Mouse (Mus musculus) urinary bladder, adult 2 months (tissue): ENCODE results near the gene Focad. TPM values are rescaled to one million over a fixed set of nuclear protein-coding genes. Genes with fewer than 3 reads are reported as not detected.

Source experiments
- DNase-seq: peaks from one replicate; pipeline ENCODE4 v3.0.0; 2022; ENCODE audit warnings: low spot score
- polyA plus RNA-seq: library from polyadenylated mRNA; depleted of rRNA; stranded (reverse); fragments of >200 nt; gene quantifications from 2 replicates; pipeline ENCODE4 v1.2.3, GENCODE M21; 2012

The Focad gene
- polyA plus RNA-seq, 1 experiment: 11.0 TPM

- DNase-seq: no peak
These were observed 115.0 kb downstream of the Focad start for GRCm38 (mm10) chr4:88209351-88209814.

- no peak for DNase-seq
These were observed 116.2 kb downstream of the Focad start for GRCm38 (mm10) chr4:88210602-88211001.

GRCm38 (mm10) chr4:88211200-88211885, 116.9 kb downstream of the Focad start:
- DNase-seq: no peak

GRCm38 (mm10) chr4:88213895-88214294, 119.5 kb downstream of the Focad start:
- no peak for DNase-seq

- no peak for DNase-seq
These were observed 123.9 kb downstream of the Focad start for GRCm38 (mm10) chr4:88218286-88218685.

GRCm38 (mm10) chr4:88218797-88219196, 124.4 kb downstream of the Focad start:
- no peak for DNase-seq

GRCm38 (mm10) chr4:88231375-88231774, 136.9 kb downstream of the Focad start:
- no peak for DNase-seq

GRCm38 (mm10) chr4:88235941-88236340, 141.5 kb downstream of the Focad start:
- DNase-seq: no peak

- DNase-seq: no peak
These were observed 142.7 kb downstream of the Focad start for GRCm38 (mm10) chr4:88236926-88237756.

GRCm38 (mm10) chr4:88238351-88238750, 143.9 kb downstream of the Focad start:
- DNase-seq: no peak

- DNase-seq: no peak
These were observed 149.4 kb downstream of the Focad start for GRCm38 (mm10) chr4:88243834-88244233.

- DNase-seq: no peak
These were observed 151.1 kb downstream of the Focad start for GRCm38 (mm10) chr4:88245494-88245893.

- DNase-seq: no peak
These were observed 166.9 kb downstream of the Focad start for GRCm38 (mm10) chr4:88261349-88261748.

GRCm38 (mm10) chr4:88264536-88264935, 170.1 kb downstream of the Focad start:
- DNase-seq: no peak

- DNase-seq: no peak
These were observed 176.1 kb downstream of the Focad start for GRCm38 (mm10) chr4:88270408-88271067.

GRCm38 (mm10) chr4:88275571-88276041, 181.2 kb downstream of the Focad start:
- no peak for DNase-seq

- DNase-seq: no peak
These were observed 181.8 kb downstream of the Focad start for GRCm38 (mm10) chr4:88276058-88276734.

GRCm38 (mm10) chr4:88278524-88278923, 184.1 kb downstream of the Focad start:
- no peak for DNase-seq

- no peak for DNase-seq
These were observed 186.1 kb downstream of the Focad start for GRCm38 (mm10) chr4:88280536-88280935.

GRCm38 (mm10) chr4:88295537-88295936, 201.1 kb downstream of the Focad start:
- DNase-seq: no peak

- no peak for DNase-seq
These were observed 205.1 kb downstream of the Focad start for GRCm38 (mm10) chr4:88299551-88299950.
